Mouse (Mus musculus): ENCODE results near the gene Cntnap5a.

- TF ChIP-seq CTCF (IDR thresholded peaks at IDR 0.05; ENCODE audit: control insufficient read depth, insufficient read depth, low read length) (no peak), POLR2A (IDR thresholded peaks at IDR 0.05; ENCODE audit: borderline replicate concordance, control insufficient read depth, low read depth, low read length) (no peak)
Observed at GRCm38 (mm10) chr1:116216883-116217282, 532.3 kb downstream of the Cntnap5a start.

Data from bone marrow, adult 2 months (tissue).